Mouse (Mus musculus): ENCODE data around the gene Slc7a7.

The Slc7a7 gene

DNA sequence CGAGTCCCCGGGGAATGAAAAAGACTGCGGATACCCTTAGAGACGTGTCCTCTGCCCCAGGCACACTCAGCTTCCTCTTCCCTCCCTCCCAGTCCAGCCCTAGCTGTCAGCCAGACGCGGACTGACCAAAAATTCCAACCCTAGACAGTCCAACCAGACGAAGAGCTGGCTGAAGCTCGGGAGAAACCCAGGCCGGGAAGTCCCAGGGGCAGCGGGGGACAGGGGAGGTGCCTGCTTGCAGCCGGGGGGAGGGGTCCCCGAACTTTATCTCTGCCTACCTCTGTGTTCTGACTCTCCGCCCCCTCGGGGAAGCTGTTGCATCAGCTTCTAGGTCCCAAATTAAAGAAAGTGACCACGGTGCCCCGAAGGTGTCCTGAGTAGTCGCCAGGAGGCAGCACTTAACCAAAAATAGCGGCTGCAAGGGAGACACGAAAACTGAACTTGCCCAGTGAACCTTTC is at the start of gene Slc7a7:
Slc7a7 (minus strand) TSS at position 158 of the 459 bp plus-strand sequence.
- no peak for DNase-seq (ENCODE audit: low read depth, low spot score)

DNA sequence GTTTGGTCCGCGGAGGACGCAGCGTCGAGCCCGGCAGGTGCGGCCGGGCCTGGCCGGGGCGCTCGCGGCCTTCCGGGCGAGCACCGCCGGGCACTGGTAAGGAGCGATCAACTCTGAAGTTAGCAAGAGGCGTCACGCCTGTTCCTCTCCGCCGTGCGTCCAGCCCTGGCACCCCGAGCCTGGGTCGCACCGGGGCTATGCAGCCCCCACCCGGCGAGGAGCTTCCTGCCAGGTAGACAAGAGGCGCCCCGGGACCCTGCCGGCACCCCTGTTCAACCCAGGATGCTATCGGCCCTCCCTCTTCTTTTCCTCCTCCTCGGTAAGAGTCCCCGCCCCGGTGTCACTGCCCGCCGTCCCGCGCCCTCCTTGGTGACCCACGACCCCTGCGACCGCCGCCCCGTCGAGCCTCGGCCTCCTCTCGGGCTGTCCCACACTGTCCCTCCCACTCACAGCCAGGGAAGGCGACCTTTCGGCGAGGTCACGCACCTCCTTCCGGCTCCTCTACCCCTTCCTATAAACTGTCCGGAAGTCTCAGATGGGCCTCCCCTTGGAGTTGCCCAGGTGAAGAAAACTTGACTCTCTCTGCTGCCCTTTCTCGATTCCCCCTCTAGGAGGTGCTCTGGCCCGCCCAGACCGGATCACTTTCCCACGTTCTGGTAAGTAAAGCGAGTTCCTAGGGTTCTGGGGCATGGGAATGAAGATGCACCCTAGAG is 46.9 kb upstream of the Slc7a7 start:
- peak; percentile 77 for DNase-seq (ENCODE audit: low read depth, low spot score)

DNA sequence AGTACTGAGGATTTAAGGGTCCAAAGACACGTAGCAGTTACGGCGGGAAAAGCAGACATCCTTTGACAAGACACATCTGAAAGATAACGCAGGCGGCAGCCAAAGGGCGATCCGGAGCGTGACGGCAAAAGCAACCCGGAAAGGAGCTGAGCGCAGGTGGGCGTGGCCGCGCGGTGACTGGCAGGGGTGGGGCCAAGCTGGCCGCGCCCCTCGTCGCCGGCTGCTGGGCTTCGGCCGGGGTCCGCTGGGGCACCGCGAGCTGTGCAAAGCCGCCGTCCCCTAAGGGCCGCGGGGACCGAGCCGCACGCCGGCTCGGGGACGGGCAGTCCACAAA is 46.3 kb upstream of the Slc7a7 start, which contains the start of gene Lrp10:
Lrp10 (plus strand) TSS at position 179 of the 334 bp plus-strand sequence.
- DNase-seq (ENCODE audit: low read depth, low spot score): peak; percentile 71

DNA sequence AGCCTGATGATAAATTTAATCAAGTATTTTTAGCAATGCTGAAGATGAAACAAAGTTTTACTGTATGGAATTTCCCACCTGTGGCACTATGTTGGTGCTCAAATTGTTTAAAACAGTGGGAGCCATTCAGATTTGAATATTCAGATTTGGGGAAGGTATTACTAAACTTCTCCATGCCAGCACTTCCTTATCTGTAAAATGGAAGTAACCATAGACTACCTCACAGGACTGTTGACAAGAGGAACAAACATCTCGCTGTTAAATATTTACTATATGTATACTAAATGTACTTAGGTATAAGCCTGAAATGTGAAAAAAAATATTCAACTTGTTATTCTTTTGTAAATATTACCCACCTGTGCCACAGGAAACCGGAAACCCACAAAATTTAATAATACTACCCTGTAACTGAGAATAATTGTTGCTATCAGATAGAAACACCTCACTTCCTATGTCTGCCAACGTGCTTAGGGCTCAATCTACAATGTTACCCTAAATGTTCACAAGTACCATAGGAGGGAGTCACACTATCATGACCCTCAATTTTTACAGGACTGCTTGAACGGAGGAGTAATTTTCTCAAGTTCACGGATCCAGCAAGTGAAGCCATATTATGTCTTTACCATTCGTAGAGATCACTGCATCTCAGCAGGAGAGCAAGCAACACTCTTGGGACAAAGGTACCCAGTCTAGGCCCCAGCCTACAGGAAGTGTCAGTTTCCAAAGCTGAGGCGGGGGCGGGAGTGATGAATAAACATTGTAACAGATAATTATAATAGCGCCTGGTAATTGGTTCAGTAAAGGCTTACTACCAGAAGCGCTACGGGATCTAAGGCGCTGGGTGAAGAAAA is 45.8 kb upstream of the Slc7a7 start:
- DNase-seq (ENCODE audit: low read depth, low spot score): no peak

DNA sequence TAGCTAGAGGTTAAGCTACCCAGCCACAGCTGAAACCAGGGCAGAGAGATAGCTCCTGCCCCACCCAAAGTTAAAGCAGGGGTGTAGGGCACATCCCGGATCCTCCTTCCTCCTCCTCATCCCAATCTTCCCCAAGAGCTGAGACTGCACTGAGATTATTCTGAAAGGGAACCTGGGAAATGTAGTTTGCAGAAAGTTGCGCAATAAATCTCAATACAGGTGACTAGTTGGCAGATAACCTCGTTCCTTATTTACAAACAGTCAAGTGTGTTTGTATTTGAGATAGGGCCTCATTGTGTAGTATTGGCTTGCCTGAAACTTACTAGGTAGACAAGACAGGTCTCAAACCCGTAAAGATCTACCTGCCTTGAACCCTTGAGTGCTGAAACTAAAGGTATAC is 44.6 kb upstream of the Slc7a7 start:
- DNase-seq (ENCODE audit: low read depth, low spot score): no peak

DNA sequence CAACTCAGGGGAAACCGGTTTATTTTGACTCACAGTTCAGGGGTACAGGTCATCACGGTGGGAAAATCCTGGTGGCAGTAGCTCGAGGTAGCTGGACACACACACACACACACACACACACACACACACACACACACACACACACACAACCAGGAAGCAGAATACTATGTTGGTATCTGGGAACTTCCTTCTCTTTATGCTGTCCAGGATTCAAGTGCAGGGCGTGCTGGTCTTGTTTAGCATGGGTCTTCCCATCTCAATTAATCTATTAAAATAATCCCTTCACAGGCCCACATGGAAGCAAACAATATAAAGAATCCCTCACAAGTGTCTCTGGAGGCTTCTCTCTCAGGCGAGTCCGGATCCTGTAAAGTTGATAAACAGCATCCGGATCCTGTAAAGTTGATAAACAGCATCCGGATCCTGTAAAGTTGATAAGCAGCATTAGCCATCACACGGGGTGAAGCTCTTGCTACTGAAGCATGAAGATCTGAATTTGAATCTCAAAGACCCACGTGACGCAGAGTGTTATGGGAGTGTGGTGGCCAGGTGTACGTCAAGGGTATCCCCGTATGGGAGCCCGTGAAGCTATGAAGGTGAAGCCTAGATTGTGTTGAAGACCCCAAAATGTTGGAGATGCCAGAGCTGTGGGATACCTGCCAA is 40.5 kb upstream of the Slc7a7 start:
- DNase-seq (ENCODE audit: low read depth, low spot score): no peak

DNA sequence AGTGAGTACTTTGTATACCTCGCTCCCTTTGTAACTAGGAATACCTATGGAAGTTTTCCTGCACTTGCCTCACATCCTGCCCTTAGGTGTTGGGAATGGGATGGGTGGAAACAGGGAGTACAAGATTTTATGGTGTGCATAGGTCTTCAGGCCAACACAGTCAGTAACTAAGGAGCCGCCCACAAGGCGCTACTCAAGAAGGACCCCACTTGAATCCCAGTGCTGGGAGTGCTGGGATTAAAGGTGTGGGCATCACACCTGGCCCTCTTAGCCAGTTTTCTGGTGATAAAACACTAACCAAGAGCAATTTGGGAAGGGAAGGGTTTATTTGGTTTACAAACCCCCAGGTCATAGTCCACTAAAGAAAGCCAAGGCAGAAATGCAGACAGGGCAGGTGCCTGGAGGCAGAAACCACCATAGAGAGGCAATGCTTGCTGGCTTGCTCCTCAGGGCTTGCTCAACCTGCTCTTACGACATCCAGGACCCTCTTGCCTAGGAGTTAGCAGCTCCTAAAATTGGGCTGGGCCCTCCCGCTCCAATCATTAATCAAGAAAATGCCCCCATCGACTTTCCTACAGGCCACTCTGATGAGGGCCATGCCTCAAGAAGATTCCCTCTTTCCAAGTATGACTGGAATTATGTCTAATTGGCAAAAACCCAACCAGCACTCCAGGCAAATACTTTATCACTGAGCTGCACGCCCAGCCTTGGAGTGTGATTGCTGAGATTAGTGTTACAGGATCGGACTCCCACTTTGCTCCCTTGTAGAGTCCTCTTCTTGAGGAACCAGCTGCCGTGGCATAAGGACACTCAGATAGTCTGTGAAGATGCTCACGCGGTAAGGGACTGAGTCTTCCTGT is 37.3 kb upstream of the Slc7a7 start:
- DNase-seq (ENCODE audit: low read depth, low spot score): no peak

DNA sequence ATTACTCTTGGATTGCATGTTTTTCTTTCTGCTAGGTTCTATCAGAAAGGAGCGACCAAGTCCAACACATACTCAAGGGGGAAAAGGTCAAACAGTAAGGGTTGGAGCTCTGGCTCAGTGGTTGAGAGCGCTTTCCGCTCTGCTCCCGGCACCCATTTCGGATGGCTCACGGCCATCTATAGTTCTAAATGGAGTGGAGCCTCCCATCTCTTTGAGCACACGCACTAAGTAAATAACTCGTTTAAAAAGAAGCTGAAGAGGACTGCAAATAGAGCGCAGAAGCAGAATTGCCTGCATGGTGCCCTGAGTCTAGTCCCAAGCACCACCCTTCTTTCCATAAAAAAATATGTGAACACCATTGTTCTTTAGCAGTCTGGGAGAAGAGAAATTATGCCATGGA is 36.0 kb upstream of the Slc7a7 start:
- no peak for DNase-seq (ENCODE audit: low read depth, low spot score)

DNA sequence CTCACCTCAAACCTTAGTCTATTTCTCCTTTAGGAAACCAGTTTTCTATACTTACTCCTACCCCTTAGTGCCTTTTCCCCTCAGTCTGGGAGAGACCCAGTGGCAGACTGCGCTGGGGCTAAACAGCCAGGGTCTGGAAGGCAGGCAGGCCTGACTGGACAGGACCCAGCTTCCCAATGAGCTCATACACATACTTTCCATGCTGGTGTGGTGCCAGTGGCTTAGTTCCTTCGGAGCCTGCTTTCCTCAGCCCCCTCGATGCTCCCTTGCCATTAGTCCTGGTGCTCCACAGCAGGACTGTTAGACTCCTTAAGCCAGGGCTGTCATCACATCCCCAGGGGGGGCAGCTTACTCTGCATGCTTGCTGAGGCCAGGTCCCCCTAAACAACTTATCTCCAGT is 27.9 kb upstream of the Slc7a7 start:
- DNase-seq (ENCODE audit: low read depth, low spot score): no peak

DNA sequence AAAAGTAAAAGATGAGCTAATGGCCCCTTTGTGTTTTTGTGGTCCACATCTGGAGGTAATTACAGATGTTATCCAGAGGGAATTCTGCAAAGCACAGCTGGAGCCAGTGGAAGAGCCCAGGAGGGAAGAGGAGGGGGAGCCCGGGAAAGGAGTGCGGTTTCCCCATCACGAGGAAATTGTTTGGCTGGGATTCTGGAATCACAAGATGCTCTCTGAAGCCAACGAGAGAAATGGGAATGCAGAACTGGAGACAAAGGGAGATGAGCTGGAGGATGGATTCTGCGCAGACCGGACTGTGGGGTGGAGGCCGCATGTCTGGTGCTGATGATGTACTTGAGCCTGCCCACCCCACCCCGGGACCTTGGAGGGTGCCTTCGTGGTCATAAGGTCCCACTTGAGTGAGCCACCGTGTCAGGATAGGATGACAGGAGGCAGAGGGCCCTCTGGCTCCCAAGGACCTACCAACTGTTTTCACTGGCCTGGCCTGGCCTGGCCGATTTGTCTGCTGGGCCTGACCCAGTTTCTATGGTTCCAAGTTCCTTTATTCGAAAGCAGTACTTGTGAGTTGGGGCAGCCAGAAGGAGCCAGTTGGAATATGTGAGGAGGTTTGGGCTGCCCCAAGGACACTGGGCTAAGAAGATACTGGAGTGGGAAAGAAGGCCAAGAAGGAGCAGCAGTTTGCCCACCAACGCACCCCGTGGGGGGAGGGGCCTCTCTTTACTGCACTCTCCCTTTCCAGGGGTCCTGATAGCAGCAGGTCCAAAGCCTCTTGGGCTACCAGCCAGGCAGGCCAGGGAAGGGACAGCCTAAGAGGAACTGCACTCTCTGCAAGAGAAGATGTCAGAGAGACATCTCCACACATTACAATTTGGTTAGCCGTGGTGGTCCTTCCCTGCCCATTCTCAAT is 26.4 kb upstream of the Slc7a7 start:
- peak; percentile 63 for DNase-seq (ENCODE audit: low read depth, low spot score)

DNA sequence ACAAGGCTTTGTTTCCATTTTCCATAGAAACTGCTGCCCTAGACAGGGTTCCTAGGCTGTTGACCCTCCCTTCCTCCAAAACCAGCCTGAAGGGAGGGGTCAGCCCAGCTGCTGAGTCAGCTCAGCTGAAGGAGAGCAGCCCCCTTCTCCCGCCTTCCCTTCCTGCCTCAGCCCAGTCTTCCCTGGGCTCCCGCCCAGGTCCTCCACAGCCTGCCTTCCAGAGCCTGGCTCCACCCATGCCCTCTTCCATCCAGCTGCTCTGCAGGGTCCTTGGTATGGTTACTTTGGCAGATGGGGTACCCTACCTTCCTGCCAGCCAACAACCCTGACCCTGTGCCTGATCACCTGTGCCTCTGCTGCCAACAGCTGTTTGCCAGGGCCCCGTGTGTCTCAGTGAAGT is 25.6 kb upstream of the Slc7a7 start:
- peak; percentile 47 for DNase-seq (ENCODE audit: low read depth, low spot score)

DNA sequence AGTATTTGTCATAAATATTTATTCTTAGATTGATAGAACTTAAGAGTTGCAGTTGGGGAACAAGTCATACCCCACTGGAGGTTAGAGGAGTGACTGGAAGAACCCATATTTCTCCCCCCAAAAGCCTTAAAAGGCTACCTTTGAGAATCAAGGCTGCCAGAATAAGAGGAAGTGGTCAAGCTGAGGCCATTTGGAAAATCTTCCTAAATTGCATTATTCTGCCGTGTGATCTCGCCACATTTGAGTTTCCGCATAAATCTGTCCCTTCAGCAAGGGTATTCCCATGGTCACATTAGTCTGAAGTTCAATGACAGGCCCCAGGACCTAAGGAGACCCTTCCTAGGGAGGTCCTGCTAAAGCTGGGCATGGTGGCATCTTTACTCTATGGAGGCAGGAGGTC is 25.0 kb upstream of the Slc7a7 start:
- no peak for DNase-seq (ENCODE audit: low read depth, low spot score)

DNA sequence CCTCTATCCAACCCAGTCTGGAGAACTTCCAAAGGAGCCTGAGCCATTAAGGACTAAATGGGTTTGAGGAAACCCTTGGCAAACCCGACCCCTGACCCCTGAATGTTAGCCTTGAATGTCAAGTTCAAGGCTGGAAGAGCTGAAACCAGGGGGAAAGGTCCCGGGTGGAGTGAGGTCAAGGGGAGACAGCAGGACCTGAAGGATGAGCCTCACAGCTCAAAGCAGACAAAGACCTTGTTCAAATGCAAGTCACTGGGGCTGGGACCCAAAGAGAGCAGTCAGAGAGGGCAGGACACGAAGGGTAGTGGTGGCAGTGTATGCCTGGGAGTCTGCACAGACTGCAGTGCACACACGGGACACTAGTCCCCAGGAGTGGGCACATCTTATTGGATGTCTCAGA is 23.8 kb upstream of the Slc7a7 start:
- DNase-seq (ENCODE audit: low read depth, low spot score): no peak

DNA sequence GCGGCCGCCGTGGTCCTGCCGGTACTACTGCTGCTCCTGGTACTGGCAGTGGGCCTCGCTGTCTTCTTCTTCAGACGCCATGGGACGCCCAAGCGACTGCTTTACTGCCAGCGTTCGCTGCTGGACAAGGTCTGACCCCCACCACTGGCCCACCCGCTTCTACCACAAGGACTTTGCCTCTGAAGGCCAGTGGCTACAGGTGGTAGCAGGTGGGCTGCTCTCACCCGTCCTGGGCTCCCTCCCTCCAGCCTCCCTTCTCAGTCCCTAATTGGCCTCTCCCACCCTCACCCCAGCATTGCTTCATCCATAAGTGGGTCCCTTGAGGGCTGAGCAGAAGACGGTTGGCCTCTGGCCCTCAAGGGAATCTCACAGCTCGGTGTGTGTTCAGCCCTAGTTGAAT is 23.0 kb upstream of the Slc7a7 start:
- no peak for DNase-seq (ENCODE audit: low read depth, low spot score)

DNA sequence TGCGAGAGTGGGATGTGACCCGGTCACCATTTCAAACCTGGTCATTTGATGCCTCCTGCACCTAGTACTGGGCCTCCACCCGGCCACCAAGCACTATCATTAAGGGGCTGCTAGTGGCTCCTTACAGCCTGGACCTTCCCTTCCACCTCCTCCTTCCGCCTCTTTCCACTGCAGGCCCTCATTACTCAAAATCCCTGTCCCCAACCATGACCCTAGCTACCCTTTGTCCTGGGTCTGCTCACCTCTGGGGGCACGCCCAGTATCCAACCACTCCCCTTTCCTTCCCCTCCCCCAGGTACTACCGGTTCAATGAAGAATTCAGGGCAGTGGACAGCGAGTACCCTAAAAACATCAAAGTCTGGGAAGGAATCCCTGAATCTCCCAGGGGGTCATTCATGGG is 22.0 kb upstream of the Slc7a7 start:
- no peak for DNase-seq (ENCODE audit: low read depth, low spot score)

DNA sequence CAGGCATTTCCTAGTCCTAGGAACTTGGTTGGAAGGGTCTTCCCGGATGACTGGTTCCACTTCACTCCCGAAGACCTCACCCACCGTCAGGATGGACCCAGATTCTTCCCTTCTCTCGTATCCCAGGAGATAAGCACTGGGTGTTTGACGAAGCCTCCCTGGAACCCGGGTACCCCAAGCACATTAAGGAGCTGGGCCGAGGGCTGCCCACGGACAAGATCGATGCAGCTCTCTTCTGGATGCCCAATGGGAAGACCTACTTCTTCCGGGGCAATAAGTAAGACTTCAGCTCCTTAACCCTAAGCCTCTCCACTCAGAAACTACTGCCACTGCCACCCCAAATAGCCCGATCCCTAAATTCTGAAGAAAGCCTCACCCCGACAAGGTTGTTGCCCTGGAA is 21.6 kb upstream of the Slc7a7 start:
- DNase-seq (ENCODE audit: low read depth, low spot score): no peak

DNA sequence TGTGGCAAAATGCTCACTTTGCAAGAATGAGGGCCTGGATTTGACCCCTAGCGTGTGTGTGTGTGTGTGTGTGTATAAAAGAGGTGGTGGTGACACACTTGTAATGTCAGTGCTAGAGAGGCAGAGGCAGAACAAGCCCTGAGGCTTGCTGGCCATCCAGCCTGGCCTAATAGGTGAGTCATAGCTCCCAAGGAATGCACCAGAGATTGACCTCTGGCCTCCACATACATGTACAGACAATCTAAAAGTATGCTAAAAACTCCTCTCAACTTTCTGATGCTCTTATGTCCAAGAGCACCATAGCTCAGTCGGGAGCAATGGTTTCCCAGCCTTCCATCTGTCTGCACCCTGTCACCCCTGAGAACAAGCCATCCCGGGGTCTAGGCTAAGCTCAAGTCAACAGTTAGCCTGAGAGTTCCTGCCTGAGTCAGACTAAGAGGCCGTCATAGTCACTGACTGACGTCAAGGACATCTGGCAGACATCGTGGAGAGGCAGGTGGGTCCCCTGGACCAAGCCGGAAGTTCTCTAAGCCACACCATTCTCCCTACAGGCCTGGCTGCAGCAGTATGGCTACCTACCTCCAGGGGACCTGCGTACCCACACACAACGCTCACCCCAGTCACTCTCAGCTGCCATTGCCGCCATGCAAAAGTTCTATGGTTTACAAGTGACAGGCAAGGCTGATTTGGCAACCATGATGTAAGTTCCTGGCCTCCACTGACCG is 17.8 kb upstream of the Slc7a7 start:
- DNase-seq (ENCODE audit: low read depth, low spot score): no peak

DNA sequence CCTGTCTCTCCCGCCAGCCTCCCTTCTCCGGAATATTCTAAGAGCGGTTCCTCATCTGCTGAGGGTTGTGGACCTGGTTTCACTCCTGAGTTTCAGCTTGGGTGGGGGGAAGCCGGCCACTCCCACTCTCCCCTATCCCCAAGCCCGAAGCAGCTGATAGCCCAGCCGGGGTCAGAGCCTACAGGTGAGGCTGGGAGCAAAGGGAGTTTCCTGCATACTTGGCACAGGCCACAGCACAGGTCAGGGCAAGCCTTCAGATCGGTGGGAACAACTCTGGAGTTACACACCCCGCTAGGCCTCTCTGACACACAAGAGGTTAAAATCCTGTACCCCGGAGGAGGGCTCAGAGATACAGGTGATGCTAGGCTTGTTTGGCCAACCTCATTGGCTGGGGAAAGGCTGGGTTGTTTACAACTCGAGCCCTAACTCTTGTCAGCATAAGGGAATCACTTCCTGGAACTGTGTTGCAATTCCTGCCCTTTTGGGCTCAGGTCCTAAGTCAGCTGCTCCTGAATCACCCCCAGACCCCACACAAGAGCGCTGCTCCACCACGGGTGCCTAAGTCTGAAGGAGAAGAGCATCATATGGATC is 16.5 kb upstream of the Slc7a7 start:
- DNase-seq (ENCODE audit: low read depth, low spot score): no peak
